Mouse (Mus musculus) activated CD4-positive, CD25-positive, alpha-beta regulatory T cell, adult 4 months (primary cell): ENCODE measurements at regions not wholly inside any gene's neighbourhood (a gene's known extent, or its start where the extent isn't known, plus 50 kb on each side); places are given as distances from the start of the nearest gene placed in this dataset.

Experiments
- ATAC-seq: one replicate; pipeline ENCODE4 v1.8.0; 2017

GRCm38 (mm10) chr13:6189566-6189965 is 328.3 kb downstream of the Klf6 start:
- no peak for ATAC-seq

- no peak for ATAC-seq
These were observed 330.1 kb downstream of the Klf6 start for GRCm38 (mm10) chr13:6191186-6191914.

- no peak for ATAC-seq
These were observed 330.6 kb downstream of the Klf6 start for GRCm38 (mm10) chr13:6191915-6192295.

- no peak for ATAC-seq
These were observed 335.4 kb downstream of the Klf6 start for GRCm38 (mm10) chr13:6196690-6197089.

- no peak for ATAC-seq
These were observed 337.8 kb downstream of the Klf6 start for GRCm38 (mm10) chr13:6199107-6199506.

- no peak for ATAC-seq
These were observed 340.2 kb downstream of the Klf6 start for GRCm38 (mm10) chr13:6201516-6201915.

- ATAC-seq: no peak
These were observed 343.1 kb upstream of the Pitrm1 start for GRCm38 (mm10) chr13:6204801-6205200.

GRCm38 (mm10) chr13:6212550-6212949 is 335.4 kb upstream of the Pitrm1 start:
- peak; percentile 64 for ATAC-seq

GRCm38 (mm10) chr13:6214189-6214588 is 333.8 kb upstream of the Pitrm1 start:
- no peak for ATAC-seq

GRCm38 (mm10) chr13:6226087-6226643 is 321.8 kb upstream of the Pitrm1 start:
- no peak for ATAC-seq

- ATAC-seq: no peak
These were observed 319.7 kb upstream of the Pitrm1 start for GRCm38 (mm10) chr13:6228278-6228677.

- no peak for ATAC-seq
These were observed 312.6 kb upstream of the Pitrm1 start for GRCm38 (mm10) chr13:6235394-6235793.

- ATAC-seq: no peak
These were observed 311.4 kb upstream of the Pitrm1 start for GRCm38 (mm10) chr13:6236503-6236902.

- ATAC-seq: no peak
These were observed 310.7 kb upstream of the Pitrm1 start for GRCm38 (mm10) chr13:6237201-6237600.

- ATAC-seq: no peak
These were observed 307.1 kb upstream of the Pitrm1 start for GRCm38 (mm10) chr13:6240855-6241254.

GRCm38 (mm10) chr13:6241472-6242123 is 306.4 kb upstream of the Pitrm1 start:
- no peak for ATAC-seq

- no peak for ATAC-seq
These were observed 297.8 kb upstream of the Pitrm1 start for GRCm38 (mm10) chr13:6250106-6250505.

- no peak for ATAC-seq
These were observed 296.7 kb upstream of the Pitrm1 start for GRCm38 (mm10) chr13:6251025-6251862.

GRCm38 (mm10) chr13:6252100-6252499 is 295.8 kb upstream of the Pitrm1 start:
- no peak for ATAC-seq

GRCm38 (mm10) chr13:6255303-6255702 is 292.6 kb upstream of the Pitrm1 start:
- no peak for ATAC-seq

- ATAC-seq: no peak
These were observed 292.0 kb upstream of the Pitrm1 start for GRCm38 (mm10) chr13:6255728-6256496.

- no peak for ATAC-seq
These were observed 289.5 kb upstream of the Pitrm1 start for GRCm38 (mm10) chr13:6258456-6258855.
